Mouse (Mus musculus) CD4-positive, CD25-positive, alpha-beta regulatory T cell, adult 4 months (primary cell): ENCODE data around the gene Esr1. TPM values are rescaled to one million over a fixed set of nuclear protein-coding genes. Genes with fewer than 3 reads are reported as not detected.
"Not testable (repeated sequence)": the region's sequence is repeated elsewhere in the genome, so short reads cannot be mapped to it uniquely, and the experiment has no call there.

ENCODE experiments used
- ATAC-seq: one replicate; pipeline ENCODE4 v1.8.0; 2017
- polyA plus RNA-seq, 2 experiments: library from polyadenylated mRNA; unstranded; fragments of 100-300 nt; shearing (Covaris generic); gene quantifications; one replicate each; pipeline ENCODE4 v1.2.1; 2017

Esr1 gene
- polyA plus RNA-seq = 1 to 10 TPM; 1.2 to 1.9 TPM

DNA sequence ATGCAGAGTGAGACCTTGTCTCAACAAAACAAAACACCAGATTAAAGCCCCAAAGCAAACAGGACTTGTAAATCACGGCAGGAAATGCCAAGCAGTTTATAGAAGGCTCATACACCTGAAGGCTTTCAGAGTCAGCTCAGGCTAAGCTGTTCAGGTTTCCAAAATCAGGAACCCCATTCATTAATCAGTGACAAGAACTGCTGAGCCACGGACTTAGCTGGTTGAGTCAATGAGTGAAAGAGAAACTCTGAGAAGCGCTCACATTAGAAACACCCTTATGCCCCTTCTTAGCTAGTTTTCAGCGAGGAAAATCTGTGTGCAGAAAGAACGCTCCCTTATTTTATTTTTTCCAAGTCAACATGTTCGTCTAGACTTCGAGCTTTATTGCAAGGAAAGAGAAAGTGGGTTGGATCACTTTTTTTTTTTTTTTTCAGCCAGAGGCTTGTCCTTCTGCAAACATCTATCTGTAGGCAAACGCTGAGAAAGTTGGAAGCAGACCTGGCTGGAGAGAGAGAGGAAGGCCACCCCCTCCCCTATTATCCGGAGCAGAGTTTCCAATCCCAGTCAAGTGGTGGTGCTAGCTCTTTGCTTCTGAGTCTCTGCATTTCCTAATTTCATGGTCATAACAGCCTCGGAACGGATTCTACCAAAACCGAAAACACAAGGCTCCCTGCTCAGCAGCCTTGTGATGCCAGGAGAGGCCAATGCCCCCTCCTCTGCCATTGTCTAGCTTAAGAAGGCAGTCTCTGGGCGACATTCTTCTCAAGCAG lies at the start of gene Esr1:
TSS of gene Esr1 (plus strand) at position 208 of the 770 bp plus-strand sequence.
- ATAC-seq = peak; percentile 50

DNA sequence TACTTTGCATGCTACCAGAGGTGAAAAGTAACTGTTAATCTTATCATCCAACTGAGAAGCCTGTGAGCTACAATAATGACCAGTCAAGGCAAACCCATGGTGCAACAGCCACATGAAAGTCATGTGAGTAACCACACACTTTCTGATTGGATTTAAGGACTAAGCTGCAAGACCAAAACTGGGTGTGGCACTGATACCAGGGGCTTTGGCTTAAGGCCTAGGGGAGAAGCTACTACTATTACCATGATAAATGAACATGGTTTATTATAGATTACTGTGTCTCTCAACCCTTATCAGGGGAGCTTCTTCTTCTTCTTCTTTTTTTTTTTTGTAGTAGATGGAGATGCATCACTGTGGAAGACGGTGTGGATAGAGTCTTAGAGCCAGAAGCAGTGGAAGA lies 46.2 kb upstream of the Esr1 start:
- ATAC-seq = no peak

DNA sequence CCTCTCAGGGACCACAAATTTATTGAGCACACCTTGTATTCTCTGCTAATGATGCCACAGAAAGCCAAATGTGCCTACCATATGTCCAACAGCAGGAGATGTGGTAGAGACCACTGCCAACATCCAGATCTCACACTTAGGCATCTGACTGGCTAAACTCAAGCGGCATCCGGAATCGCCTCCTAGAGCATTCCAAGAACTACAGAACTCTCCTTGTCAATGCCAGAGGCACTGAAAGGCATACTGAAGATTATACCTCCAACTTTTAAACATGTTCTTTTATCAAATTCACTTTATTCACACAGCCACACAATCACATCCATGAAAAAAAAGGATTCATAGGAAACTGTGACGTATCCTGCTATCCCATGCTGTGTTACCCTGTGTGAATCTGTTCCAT lies 40.6 kb upstream of the Esr1 start:
- no peak for ATAC-seq

DNA sequence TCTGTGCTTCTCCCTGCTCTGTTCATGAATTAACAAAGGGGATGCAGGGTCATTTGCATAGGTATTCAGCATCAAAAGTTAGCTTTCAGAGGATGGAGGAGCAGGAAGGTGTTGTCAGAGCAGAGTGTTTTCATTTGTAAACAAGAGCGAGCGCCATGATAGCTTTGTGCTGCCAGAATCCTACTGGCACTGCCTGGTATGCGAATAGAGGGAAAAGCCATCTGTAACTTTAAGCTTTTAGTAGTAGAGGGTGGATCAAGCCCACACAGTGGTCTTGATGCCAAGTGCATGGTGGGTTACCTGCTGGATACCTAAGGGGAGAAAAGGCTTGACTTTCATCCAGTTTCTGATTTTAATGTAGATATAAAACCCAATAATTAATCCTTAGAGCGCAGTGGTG lies 40.1 kb upstream of the Esr1 start:
- no peak for ATAC-seq

DNA sequence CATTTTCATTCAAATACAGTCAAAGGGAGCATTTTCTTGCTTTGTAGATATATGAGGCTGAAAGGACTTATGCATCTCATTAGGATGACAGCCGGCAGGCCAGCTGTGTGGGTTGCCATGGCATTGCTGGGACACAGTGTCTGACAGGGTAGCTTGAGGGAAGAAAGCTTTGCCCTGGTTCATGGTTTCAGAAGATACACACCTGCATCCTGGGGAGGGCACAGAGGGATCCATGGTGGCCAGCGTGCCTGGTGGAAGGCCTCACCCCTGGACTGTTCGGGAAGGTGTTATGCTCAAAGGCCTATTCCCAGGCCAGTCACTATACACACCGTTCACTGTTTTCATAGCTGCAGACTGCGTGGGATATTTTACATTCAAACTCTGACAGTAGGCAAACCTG lies 29.5 kb upstream of the Esr1 start:
- ATAC-seq = no peak

DNA sequence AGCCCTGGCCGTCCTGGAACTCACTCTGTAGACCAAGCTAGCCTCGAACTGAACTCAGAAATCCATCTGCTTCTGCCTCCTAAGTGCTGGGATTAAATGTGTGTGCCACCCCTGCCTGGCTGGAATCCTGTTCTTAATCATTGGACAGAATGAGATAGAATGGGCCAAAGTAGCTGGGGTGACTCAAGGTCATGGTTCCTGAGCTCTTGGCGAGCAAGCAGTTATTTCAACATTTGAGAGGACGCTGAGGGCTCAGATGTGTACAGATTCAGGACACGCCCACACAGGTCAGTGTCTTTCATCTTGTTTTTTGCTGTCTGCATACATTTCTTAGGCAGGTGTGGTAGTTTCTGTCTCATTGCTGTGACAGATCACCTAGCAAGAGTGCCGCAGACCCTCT lies 24.7 kb upstream of the Esr1 start:
- no peak for ATAC-seq

DNA sequence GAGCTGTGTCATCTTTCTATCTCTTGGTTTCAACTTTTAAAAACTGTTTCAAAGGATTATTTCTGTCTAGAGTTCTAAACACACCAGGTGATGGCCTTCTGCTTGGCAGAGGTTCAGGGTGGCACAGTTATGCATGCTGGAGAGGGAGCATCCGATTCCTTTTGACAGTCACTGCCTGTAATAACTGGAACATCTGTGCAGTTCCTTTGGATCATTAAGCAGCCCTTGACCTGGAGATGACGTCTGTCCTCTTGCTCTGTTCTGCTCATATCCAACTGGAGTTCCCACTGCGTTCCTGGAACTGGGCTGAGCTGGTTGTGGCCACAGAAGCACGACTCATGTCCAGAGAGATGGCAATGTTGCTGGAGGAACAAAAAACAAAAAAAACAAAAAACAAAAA lies 21.8 kb upstream of the Esr1 start:
- no peak for ATAC-seq

DNA sequence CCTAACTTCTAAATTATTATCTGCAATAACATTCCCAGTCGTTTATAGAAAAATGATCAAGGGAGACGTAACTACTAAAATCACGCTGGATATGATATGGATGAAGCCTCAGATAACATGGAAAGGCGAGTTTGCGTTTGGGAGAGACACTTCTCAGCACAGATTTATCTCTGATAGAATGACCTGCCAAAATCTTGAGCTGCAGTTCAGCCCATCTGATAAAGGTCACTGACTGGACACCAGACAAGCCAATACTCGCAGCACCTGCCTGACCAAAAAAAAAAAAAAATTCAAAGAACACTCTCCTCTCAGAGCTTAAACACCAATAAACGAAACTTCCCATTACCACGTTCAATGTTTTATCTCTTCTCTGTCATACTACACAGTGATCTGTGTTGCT lies 20.4 kb upstream of the Esr1 start:
- no peak for ATAC-seq

DNA sequence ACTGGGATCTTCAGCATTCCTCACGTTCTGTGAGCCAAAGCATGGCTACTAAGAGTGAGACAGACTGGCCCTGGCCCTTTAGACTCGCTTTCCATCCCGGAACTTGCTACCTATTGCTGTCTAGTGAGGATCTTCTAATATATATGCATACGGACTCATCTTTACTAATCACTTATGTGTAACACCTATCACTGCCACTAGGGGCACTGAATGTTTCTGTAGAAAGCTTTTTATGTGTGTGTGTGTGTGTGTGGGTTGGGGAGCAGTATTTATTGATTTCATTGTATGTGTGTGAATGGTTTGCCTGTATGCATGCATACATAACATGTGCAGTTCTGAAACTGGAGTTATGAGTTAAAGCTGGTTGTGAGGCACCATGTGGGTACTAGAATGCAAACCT lies 17.6 kb upstream of the Esr1 start:
- ATAC-seq = peak; percentile 71

DNA sequence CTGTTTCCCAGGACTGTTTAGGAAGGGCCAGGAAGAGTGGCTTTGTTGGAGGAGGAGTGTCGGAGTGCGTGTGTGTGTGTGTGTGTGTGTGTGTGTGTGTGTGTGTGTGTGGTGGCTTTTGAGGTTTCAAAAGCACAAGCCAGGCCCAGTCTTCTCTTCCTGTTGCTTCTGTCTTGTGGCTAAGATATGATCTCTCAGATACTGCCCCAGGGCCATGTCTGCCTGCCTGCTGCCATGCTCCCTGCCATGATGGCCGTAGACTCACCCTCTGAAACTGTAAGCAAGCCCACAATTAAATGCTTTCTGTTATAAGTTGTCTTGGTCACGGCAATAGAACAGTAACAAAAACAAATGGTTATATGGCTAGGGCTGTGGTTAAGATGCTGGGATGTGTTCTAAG lies 14.2 kb upstream of the Esr1 start:
- no peak for ATAC-seq

DNA sequence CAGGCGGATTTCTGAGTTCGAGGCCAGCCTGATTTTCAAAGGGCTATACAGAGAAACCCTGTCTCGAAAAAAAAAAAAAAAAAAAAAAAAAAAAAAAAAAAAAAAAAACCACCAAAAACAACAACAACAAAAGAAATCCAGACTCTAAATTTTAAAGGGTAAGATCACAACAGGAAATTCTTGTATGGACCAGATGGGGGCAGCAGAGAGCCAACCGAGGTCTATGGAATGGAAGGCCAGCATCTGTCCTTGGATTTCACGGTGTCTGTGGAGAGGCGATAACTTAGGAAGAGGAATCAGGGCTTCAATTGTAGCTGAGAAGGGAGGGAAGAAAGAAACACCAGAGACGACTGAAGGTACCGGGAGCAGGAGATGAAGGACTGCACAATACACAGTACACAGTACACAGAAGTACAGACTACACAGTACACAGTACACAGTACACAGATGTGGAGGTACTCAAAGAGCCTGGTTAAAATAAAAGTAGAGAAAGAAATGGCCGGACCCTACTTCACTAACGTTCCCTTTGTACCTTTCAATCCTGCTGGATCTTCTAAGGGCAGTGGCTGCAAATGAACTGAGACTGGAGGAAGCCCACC lies 13.1 kb upstream of the Esr1 start:
- ATAC-seq = peak; percentile 83

DNA sequence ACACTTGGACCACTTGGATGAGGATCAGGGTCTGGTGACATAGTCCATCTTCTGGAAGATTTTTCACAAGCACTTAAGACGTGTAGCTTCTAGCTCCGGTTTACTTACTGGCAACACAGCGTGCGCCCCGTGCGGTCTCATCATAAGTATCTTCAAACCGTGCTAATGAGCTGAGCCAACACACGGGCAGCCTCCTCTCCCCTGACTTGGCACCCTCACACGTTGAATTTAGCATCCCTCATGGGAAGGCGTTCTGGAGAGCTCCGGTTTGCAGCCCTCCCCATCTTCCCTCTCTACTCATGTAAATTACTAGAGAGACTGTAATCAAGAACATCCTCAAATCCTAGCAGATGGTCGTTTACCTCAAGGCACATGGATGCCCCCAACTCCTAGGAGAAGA lies 12.5 kb upstream of the Esr1 start:
- no peak for ATAC-seq

DNA sequence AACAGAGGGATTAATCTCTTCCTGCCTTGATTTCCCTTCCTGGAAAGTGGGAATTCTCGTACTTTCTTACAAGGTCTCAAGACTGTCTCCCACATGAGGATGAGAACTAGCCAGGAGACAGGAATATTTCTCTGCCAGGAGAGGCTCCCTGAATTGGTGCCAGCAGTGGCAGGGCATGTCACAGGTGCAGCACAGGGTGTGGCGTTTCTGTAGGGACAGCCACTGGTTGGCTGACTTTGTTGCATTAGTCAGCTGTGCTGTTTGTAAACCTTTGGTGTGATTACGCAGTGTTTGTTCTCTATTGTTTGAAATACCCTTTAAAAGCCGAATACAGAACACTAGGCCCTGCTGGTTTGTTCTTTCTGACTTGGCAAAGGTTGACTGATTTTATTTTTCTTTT lies 11.8 kb upstream of the Esr1 start:
- no peak for ATAC-seq

DNA sequence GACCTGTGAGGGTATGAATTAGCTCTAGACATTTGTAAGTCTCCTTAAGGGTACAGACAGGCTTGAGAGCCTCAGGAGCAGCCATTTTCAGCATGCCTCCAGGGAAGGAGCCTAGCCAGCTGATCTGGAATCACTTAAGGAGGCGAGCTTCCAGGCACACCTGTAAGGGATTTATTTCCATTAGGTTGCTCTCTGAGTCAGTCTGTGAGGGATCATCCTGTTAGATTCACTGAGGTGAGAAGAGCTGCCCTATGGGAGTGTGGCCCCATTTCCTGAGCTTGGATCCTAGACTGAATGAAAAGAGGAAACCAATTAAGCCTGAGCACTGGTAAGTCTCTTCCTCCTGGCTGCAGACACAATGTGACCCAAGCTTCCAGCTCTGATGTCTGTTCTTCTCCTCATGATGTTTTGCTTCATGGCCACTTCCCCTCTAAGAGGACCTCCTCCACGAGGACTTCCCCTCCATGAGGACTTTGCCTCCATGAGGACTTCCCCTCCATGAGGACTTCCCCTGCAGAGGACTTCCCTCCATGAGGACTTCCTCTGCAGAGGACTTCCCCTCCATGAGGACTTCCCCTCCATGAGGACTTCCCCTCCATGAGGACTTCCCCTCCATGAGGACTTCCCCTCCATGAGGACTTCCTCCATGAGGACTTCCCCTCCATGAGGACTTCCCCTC lies 10.5 kb upstream of the Esr1 start:
- ATAC-seq = no peak

DNA sequence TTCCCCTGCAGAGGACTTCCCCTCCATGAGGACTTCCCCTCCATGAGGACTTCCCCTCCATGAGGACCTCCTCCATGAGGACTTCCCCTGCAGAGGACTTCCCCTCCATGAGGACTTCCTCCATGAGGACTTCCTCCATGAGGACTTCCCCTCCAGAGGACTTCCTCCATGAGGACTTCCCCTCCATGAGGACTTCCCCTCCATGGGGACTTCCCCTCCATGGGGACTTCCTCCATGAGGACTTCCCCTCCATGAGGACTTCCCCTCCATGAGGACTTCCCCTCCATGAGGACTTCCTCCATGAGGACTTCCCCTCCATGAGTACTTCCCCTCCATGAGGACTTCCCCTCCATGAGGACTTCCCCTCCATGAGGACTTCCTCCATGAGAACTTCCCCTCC lies 9.8 kb upstream of the Esr1 start:
- not testable (repeated sequence) for ATAC-seq

DNA sequence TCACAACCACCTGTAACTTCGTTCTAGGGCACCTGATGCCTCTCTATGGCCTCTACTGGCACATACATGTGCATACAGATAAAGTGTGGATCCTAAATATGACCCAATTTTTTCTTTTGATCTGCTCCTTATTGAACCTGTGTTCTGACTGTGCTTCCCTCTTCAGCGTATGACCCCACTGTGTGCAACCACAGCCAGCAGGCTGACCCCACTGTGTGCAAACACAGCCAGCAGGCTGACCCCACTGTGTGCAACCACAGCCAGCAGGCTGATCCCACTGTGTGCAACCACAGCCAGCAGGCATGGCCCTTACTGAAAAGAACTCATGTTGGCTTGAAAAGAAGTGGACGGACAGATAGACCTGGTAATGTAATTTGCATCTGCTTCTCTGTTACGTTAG lies 8.9 kb upstream of the Esr1 start:
- no peak for ATAC-seq

DNA sequence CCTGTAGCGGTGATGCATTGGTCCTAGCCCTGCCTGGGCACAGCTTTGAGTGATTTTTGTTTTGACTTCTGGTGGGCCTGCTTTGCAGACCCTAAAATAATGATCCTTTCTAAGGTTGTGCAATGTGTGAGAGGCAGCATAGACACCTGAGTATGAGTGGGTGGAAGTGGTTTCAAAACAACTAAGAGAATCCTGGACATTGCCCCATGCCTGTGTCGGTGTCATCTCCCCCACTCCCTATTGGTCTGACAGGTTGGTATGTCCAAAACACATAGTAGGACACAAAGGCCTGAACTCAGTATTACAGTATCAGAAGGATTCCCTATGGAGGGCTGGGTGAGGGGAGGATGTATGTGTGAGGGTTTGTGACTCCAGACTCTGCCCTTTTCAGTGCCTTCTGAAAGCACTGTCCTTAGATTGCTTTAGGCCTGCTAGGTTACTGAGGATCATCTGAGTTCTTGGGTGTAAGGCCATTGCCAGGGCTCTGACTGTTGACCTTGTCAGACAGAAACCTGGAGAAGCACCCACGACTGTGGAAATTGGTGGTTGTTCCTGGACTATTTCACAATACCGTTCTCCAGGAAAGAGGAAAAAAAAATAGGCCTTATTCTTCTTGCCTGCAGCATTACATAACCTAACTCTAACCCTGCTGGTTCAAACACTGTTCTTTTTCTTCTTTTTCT lies 6.7 kb upstream of the Esr1 start:
- no peak for ATAC-seq

DNA sequence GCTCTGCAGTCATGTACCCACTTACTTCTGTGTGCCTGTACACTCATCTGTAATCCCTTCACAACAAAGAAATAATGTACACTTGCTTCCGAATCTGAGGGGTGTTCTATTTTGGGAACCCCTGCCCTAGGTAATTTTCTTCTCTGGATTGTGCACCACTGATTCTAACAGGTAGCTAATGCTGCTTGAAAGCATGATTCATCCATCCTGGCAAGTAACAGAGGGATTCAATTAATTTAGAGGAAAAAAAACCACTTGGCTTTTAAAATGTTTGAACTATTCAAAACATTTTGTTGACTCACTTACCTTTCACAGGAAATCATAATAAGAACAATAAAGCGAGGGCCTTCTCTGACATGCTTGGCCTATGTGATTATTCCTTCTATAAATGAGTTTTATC lies 1.2 kb upstream of the Esr1 start:
- ATAC-seq = no peak

DNA sequence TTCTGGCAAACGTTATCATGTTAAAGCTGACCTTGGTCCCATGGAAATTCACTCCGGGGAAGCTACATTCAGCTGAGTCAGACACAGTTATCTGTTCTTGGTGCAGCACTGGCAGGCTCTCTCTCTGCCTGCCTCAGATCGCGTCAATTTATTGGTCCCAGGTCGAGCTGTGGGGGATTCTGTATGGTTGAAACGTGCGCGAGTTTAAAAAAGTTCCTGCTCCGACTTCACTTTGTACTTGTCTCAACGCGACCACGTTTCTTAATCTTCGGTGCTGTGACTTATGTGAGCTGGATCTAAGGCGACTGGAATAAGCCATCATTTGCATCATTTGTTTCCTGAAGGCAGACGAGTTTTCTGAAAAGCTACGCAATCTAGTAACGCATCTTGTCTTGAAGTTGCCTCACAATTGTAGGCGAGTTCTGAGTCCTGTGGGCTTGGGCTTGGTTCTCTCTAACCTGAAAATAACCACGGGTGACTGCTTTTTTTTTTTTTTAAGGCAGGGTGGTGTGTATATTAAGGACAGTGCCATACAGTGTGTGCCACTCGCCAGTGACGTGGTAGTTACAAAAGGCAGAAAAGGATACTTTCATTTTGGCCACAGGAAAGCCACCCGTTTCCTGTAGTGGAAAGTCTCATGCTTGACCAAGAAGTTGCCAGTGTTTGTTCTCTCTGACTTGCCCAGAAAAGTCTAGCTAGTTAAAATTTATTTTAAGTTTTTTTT lies 1.1 kb downstream of the Esr1 start:
- ATAC-seq = peak; percentile 74

DNA sequence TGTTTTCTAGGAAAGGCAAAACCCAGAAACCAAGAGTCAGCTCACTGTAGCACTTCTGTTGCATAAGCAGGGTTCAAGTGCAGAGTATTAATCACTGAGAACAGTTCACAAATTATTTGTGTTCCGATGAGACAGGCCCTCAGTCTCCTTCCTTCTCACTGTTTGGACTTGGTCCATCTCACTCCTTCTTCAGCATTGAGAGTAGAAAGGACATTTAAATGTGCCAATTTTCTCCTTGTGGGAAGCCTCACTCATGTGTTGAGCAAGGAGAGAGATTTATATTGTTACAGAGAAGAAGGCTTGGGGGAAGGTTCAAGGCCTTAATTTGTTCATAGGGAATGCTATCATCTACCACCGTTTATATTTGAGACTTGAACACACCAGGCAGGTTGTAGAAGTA lies 6.6 kb downstream of the Esr1 start:
- ATAC-seq = no peak

DNA sequence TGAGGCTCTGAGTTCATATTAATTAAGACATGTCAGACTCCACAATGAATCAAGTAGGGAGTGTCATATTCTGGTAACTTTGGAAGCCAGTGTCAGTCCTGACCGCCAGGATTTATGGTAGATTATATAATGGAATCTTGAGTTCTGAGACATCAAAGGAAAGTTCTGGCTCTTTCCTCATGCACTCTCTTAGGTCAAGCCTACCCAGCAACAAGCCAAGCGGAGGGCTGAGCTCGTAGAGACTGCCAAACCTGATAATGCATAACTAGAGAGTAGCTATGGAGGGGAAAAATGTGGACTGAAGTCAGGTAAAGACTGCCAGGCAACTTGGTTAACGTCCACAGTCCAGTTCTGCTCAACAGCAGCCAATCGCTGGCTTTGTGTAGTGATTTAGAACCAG lies 7.3 kb downstream of the Esr1 start:
- no peak for ATAC-seq

DNA sequence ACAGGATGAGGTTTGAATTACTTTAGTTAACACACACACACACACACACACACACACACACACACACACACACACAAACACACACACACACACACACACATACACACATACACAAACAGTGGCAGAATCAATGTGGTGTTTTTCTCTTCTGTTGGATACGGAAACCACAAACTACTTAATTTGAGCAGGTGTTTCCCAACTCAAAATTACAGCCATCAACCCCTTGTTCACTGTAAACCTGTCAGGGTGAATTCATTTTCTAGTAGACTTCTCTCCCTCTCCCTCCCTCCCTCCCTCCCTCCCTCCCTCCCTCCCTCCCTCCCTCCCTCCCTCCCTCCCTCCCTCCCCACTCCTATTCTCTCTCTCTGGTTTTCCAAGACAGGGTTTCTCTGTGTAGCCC lies 8.0 kb downstream of the Esr1 start:
- ATAC-seq = not testable (repeated sequence)
